Mouse (Mus musculus) c-Kit-negative CD71-positive TER-119-positive erythroid progenitor cells, embryonic 14.5 days (primary cell): ENCODE measurements around the gene Olfr272.

Experiments used
- DNase-seq: peaks from one replicate; pipeline ENCODE4 v3.0.0-alpha.2; 2013; ENCODE audit warnings: low read depth, low spot score

Olfr272 gene

DNA sequence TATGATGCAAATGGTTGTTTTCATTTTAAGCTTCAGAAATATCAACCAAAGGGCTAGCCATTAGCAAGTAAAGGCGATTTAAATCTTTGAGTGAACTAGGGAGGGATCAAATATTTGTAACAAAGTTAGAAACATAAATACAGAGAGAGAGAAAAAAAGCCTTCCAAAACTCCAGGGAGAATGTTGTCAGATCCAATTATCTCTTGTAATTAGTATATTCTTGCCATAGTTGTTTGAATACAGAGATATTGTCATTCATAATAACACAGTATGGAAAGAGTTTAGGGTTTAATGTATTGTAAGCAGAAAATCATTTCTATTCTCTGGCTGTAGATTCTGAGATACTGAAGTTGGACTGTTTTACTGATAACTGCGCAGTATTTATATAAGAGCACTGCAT lies at the start of gene Olfr272:
Gene Olfr272 (minus strand): TSS at position 101 of the 400 bp plus-strand sequence.
- no peak for DNase-seq

DNA sequence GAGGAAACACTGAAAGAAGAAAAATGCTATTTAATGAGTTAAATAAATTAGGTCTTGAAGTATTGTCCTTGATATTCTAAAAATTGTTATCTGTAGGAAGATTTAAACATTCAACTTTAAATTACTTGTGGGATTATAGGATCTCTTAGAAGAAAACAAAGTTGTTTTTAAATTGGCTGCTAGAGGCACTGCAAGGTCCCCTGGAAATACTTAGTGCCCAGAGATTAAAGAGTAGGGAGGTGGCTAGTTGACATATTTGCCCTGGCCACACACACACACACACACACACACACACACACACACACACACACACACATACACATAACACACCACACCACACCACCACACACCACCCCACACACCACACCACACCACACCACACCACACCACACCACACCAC lies 45.3 kb upstream of the Olfr272 start, which contains the start of gene Olfr270:
Gene Olfr270 (plus strand): TSS at position 301 of the 400 bp plus-strand sequence.
- DNase-seq: no peak

DNA sequence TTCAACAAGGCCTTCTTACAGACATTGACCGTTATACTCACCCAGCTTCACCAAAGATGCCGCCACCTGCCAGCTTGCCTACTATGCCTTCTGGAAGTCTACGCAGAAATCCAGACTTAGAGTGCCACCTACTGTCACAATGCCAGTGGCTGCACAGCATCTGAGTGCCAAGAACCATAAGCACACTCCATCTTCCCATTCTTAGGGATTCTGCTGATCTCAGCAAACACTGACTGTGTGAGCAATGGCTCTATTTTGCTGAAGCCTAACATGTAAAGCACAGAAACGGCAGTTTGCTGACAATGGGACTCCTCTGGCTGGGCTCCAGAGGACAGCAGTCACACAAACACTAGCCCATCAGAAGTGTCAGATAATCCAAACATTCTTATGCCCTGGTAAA lies 39.7 kb upstream of the Olfr272 start:
- no peak for DNase-seq

DNA sequence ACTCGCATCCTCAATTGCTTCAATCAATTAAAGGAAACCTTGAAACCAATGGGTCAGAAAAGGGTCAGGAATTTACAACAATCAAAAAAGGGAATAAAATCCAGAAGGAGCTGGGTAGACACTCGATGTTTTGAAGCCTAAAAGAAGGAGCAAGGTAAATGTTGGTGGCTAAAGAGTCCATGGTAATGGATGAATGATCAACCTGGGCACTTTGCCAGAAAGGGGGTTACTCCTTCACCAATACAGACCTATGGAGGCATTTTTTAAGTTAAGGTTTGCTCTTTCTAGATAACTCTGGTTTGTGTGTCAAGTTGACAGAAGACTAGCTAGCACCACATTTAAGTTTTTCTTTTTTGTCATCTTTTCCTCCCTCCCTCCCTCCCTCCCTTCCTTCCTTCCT lies 30.0 kb upstream of the Olfr272 start:
- no peak for DNase-seq

DNA sequence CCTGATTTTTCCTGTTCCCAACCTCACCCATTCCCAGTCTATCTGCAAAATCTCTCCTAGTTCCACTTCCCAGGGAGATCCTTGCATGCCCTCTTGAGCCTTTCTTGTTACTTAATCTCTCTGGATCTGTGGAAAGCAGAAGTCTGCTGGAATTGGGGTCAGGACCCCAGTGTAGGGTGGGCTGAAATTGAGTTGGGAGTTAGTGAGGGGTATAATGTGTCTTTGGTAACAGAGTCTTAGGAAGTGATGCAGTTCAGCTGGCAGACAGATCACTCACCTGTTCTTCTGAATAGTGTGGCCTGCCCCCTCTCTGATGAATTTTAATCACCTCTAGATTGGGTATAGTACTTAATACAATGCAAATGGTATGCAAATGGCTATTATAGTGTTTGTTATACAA lies 27.7 kb upstream of the Olfr272 start:
- no peak for DNase-seq

DNA sequence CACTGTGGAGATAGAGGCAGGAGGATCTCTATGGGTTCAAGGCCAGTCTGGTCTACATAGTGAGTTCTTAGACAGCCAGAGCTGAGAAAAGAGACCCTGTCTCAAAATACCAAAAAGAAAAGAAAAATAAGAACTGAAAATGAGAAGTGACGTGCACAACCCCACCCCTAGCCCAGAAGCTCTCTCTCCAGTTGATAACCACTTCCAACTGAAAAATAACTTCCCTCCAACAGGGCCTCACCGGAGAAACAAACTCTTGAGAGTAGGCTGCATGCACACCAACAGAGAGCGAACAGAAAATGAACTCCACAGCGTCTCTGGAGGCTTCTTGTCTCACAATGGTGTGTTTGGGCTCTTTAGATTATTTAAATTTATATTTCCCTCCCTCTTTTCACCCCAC lies 11.5 kb upstream of the Olfr272 start:
- DNase-seq: no peak

DNA sequence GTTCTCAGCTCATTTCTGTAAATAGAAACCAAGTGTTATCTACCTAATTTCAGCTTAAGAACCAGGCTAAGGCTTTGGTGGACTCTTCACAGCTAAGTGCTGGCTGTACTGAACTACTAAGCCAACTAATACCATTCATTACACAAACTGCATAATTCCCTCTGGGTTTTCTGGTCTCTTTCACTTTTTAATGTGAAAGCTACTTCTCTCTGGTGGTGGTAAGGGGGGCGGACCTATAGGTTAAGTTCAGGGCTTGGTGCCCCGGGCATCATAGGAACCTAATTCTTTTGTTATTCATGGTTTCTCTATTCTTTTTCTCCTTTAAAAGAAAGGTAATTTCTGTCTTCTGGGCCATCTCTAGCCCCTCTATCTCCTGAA lies 1.7 kb downstream of the Olfr272 start:
- no peak for DNase-seq

DNA sequence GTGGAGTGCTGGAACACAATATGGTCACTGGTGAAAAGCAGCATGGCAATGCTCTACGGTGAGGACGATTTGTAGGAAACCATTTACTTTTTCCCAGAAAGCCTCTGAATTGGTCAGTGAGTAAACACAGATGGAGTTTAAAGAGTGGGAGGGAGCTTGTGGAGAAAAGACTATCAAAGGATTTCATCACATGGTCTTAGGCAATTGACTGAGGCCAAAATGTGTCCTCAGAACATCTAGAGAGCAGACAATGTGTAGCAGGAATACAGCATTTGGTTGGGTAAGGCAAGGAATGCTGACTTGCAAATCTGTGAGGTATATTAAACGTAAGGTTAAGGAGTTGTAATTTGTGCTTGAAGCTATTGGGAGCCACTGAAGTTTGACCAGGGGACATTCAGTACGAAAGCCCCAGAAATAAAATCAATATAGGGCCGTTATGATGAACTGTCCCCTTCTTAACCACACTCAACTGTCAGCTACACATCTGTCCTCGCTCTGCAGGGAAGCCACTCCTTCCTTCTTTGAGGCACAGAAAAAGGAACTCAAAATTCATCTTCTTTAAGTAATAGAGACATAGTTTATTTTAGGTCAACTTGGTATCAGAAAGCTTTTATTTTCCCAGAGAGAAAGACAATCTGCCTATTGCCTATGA lies 2.2 kb downstream of the Olfr272 start:
- DNase-seq: no peak

DNA sequence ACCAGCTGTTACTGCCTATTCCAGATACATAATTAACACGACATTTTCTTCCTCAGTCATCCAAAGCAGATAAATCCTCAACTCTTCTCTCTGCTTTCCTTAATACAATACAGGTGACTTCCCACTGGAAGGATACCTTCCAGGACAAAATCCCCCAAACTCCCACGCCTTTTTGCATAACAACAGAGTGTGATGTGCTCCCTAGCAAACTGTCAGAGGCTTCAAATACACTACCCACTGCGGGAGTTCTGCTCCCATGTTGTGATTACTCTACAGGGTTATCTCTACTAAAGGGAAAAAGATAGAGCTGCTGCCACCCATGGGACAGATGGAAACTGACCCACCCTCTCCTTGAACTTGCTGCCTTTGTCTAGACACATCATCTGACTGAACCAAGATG lies 6.6 kb downstream of the Olfr272 start:
- DNase-seq: no peak

DNA sequence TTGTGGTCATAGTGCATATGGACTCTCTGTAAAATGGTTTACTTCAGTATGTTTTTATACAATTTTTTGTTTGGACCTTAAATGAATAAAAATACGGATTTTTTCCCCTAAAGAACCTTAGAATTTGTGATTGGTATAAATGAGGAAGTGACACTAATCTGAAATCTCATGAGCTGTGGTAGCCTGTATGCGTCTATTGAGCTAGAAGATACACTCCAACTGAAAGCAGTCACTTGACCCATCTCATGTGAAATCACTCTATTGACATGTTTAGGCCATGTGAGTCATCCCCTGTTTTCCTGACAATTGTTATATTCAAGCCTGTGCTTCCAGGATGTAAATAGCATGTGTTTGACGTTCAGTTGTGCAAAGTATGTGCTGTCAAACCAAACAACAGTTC lies 9.4 kb downstream of the Olfr272 start:
- no peak for DNase-seq

DNA sequence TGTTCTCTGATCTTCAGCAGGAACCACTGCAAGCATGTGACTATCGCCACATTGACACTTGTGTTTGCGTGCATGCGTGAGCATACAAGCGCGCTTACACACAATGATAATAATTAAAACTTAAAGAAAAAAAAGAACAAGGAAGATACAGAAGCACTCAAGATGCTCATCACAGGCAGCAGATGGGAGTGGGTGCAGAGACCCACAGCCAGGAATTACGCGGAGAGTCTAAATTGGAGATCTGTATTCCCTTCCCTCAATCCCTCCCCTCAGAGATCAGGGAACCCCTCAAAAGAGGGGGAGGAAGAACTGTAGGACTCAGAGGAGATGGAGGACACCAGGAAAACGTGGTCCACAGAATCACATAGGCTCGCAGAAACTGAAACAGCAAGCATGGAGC lies 54.8 kb downstream of the Olfr272 start:
- DNase-seq: no peak
